Mouse (Mus musculus) myocyte (in vitro differentiated cells): ENCODE data around the gene Tas1r3. TPM values are rescaled to one million over a fixed set of nuclear protein-coding genes. Genes with fewer than 3 reads are reported as not detected.

Experiments used
- H3K27me3 ChIP-seq: one replicate; pipeline ENCODE4 v1.6.1; 2011; ENCODE audit not compliant: control insufficient read depth, insufficient read depth, insufficient read length
- H3K36me3 ChIP-seq: one replicate; pipeline ENCODE4 v1.6.1; 2011; ENCODE audit not compliant: control insufficient read depth, insufficient read depth
- H3K4me2 ChIP-seq: one replicate; pipeline ENCODE4 v1.6.1; 2011; ENCODE audit warnings: low read depth, control low read depth
- H3K4me3 ChIP-seq: one replicate; pipeline ENCODE4 v1.5.1; 2011; ENCODE audit warnings: mild to moderate bottlenecking, control low read depth, moderate library complexity
- H3K79me2 ChIP-seq: one replicate; pipeline ENCODE4 v1.6.1; 2011; ENCODE audit not compliant: control insufficient read depth, insufficient read depth
- H3ac ChIP-seq: one replicate; pipeline ENCODE4 v1.6.1; 2011; ENCODE audit not compliant: control insufficient read depth, insufficient read length
- CEBPB ChIP-seq: IDR thresholded peaks from 2 replicates; pipeline ENCODE4 v1.6.1; 2011; ENCODE audit warnings: mild to moderate bottlenecking, moderate library complexity; ENCODE audit not compliant: poor library complexity, insufficient read depth, severe bottlenecking
- E2F4 ChIP-seq: IDR thresholded peaks from one replicate; pipeline ENCODE4 v1.6.1; 2011; ENCODE audit warnings: mild to moderate bottlenecking, control low read depth, moderate library complexity; ENCODE audit not compliant: insufficient read depth
- MAX ChIP-seq: IDR thresholded peaks from one replicate; pipeline ENCODE4 v1.6.1; 2011; ENCODE audit warnings: low read depth, mild to moderate bottlenecking, control low read depth
- MYOD1 ChIP-seq, 3 experiments: IDR thresholded peaks; one replicate each; pipeline ENCODE4 v1.6.1; 2011; ENCODE audit warnings: control low read depth in 2 of 3, low read depth in 2 of 3, mild to moderate bottlenecking in 2 of 3, moderate library complexity in 1 of 3; ENCODE audit not compliant: insufficient read length in 2 of 3, control insufficient read depth in 1 of 3
- MYOG ChIP-seq, 3 experiments: IDR thresholded peaks; one replicate each; pipeline ENCODE4 v1.6.1; 2011; ENCODE audit warnings: control low read depth in 2 of 3, low read depth in 2 of 3, mild to moderate bottlenecking in 2 of 3; ENCODE audit not compliant: insufficient read length in 2 of 3, control insufficient read depth in 1 of 3, insufficient read depth in 1 of 3
- POLR2A ChIP-seq: IDR thresholded peaks from one replicate; pipeline ENCODE4 v1.6.1; 2011; ENCODE audit warnings: low read depth, mild to moderate bottlenecking, control low read depth, moderate library complexity; ENCODE audit not compliant: insufficient read length
- POLR2AphosphoS2 ChIP-seq: IDR thresholded peaks from one replicate; pipeline ENCODE4 v1.6.1; 2011; ENCODE audit warnings: low read depth, control low read depth; ENCODE audit not compliant: insufficient read length
- REST ChIP-seq: IDR thresholded peaks from one replicate; pipeline ENCODE4 v1.6.1; 2011; ENCODE audit warnings: mild to moderate bottlenecking, control low read depth, moderate library complexity; ENCODE audit not compliant: insufficient read depth, insufficient read length
- SRF ChIP-seq: IDR thresholded peaks from one replicate; pipeline ENCODE4 v1.6.1; 2011; ENCODE audit warnings: low read depth; ENCODE audit not compliant: control insufficient read depth, insufficient read length
- TCF12 ChIP-seq: IDR thresholded peaks from one replicate; pipeline ENCODE4 v1.6.1; 2011; ENCODE audit warnings: mild to moderate bottlenecking, control low read depth; ENCODE audit not compliant: poor library complexity, insufficient read depth, severe bottlenecking
- TCF3 ChIP-seq: IDR thresholded peaks from one replicate; pipeline ENCODE4 v1.6.1; 2011; ENCODE audit warnings: low read depth, control low read depth; ENCODE audit not compliant: insufficient read length
- USF1 ChIP-seq: IDR thresholded peaks from one replicate; pipeline ENCODE4 v1.6.1; 2011; ENCODE audit warnings: low read depth, mild to moderate bottlenecking, control low read depth, moderate library complexity
- polyA plus RNA-seq: library from polyadenylated mRNA; unstranded; fragments of >200 nt; fragmentation: generic; extraction: Trizol; gene quantifications from one replicate; pipeline ENCODE4 v1.2.1, GENCODE M21; 2012; ENCODE audit warnings: missing spikeins

Tas1r3 gene
- polyA plus RNA-seq, 1 experiment = 0.17 TPM

GRCm38 (mm10) chr4:155891011-155891471, 27.9 kb upstream of the Tas1r3 start:
- peak overlapping the region; percentile 94 for H3ac ChIP-seq
- peaks cover 5% of the 10 kb centered on the region for H3K36me3 ChIP-seq
- peak overlapping the region; percentile 82 for H3K4me2 ChIP-seq
- TF ChIP-seq MYOD1 (IDR thresholded peaks at IDR 0.05; ENCODE audit: control insufficient read depth in 1 of 3, insufficient read length in 2 of 3, low read depth in 2 of 3) (no peak), REST (no peak), POLR2A (no peak), SRF (no peak), TCF12 (no peak), MYOG (IDR thresholded peaks at IDR 0.05; ENCODE audit: control insufficient read depth in 1 of 3, insufficient read depth in 1 of 3, insufficient read length in 2 of 3, low read depth in 2 of 3) (no peak), E2F4 (no peak), CEBPB (no peak), USF1 (no peak)
- H3K79me2 ChIP-seq = peaks cover 30% of the 10 kb centered on the region
- peak overlapping the region; percentile 78 for H3K4me3 ChIP-seq
- H3K27me3 ChIP-seq = no peaks in the 10 kb centered on the region

DNA sequence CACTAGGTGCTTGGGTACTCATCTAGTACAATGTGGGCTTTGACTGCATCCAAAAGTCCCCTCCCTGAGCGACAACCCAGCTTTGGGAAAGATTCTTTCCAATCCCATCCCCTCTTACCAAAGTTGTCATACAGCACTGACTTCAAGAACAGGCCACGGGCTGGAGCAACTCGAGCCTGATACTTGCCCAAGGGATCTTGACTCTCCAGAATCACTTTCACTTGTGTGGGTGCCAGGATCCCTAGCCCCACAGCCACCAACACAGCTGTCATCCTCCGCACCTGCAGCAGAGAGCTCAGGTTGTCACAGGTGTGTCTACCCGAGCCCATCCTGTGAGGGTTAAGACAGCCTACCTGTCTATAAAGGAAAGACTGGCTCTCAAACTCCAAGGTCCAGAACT, 26.2 kb upstream of the Tas1r3 start:
- Histone ChIP-seq H3K27me3 (no peaks in the 10 kb centered on the region), H3K4me2 (no peak overlapping the region), H3K79me2 (peaks cover 17% of the 10 kb centered on the region), H3ac (no peak overlapping the region), H3K4me3 (no peak overlapping the region), H3K36me3 (peaks cover 9% of the 10 kb centered on the region)
- TF ChIP-seq MAX = no peak
- TF ChIP-seq TCF3 = no peak
- no peak for TF ChIP-seq TCF12
- TF ChIP-seq E2F4 = no peak
- no peak for TF ChIP-seq USF1
- no peak for TF ChIP-seq CEBPB
- no peak for TF ChIP-seq MYOG (IDR thresholded peaks at IDR 0.05; ENCODE audit: control insufficient read depth in 1 of 3, insufficient read depth in 1 of 3, insufficient read length in 2 of 3, low read depth in 2 of 3)
- no peak for TF ChIP-seq POLR2AphosphoS2
- TF ChIP-seq REST = no peak
- TF ChIP-seq MYOD1 (IDR thresholded peaks at IDR 0.05; ENCODE audit: control insufficient read depth in 1 of 3, insufficient read length in 2 of 3, low read depth in 2 of 3) = no peak

- Histone ChIP-seq H3K36me3 (peaks cover 9% of the 10 kb centered on the region), H3K4me3 (no peak overlapping the region), H3K27me3 (no peaks in the 10 kb centered on the region), H3K79me2 (peaks cover 8% of the 10 kb centered on the region), H3ac (no peak overlapping the region), H3K4me2 (no peak overlapping the region)
- TF ChIP-seq USF1 (no peak), CEBPB (no peak), MYOD1 (IDR thresholded peaks at IDR 0.05; ENCODE audit: control insufficient read depth in 1 of 3, insufficient read length in 2 of 3, low read depth in 2 of 3) (no peak), TCF12 (no peak)
Observed at GRCm38 (mm10) chr4:155888181-155888580, 25.0 kb upstream of the Tas1r3 start.

DNA sequence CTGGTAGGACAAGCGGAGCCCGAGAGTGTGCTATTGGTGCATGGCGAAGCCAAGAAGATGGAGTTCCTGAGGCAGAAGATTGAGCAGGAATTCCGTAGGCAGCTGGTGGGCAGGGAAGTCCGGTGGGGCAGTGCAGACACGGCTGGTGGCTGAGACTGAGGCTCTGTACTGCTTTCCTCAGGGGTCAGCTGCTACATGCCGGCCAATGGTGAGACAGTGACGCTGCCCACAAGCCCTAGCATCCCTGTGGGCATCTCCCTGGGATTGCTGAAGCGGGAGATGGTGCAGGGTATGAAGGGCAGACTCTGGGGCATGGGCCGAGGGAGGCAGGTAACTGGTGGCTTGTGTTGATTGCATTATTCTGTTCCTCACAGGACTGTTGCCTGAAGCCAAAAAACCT, 24.5 kb upstream of the Tas1r3 start:
- H3K4me2 ChIP-seq = no peak overlapping the region
- no peak overlapping the region for H3K4me3 ChIP-seq
- peaks cover 9% of the 10 kb centered on the region for H3K36me3 ChIP-seq
- TF ChIP-seq MYOD1 (IDR thresholded peaks at IDR 0.05; ENCODE audit: control insufficient read depth in 1 of 3, insufficient read length in 2 of 3, low read depth in 2 of 3) (no peak), MAX (no peak), E2F4 (no peak), POLR2AphosphoS2 (peak; percentile 38), TCF3 (no peak), REST (no peak)
- H3K79me2 ChIP-seq = peaks cover 2% of the 10 kb centered on the region
- no peaks in the 10 kb centered on the region for H3K27me3 ChIP-seq
- no peak overlapping the region for H3ac ChIP-seq

DNA sequence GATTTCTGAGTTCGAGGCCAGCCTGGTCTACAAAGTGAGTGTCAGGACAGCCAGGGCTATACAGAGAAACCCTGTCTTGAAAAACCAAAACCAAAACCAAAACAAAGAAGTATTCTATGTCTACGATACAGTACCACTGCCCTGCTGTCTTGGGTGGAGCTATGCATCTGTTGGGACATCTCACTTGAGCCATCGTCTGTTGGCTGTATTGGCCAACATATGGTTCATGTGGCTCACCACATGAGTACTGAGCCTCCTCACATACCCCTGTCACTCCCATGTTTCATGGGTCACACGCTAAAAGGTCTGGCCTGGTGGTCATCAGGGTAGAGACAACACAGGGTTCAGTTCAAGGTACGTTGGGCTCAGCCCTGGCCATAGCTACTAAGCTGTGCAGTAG, 23.2 kb upstream of the Tas1r3 start:
- peaks cover 9% of the 10 kb centered on the region for H3K36me3 ChIP-seq
- H3K27me3 ChIP-seq = no peaks in the 10 kb centered on the region
- no peak overlapping the region for H3K4me2 ChIP-seq
- H3ac ChIP-seq = no peak overlapping the region
- H3K79me2 ChIP-seq = peaks cover 3% of the 10 kb centered on the region
- H3K4me3 ChIP-seq = no peak overlapping the region
- no peak for TF ChIP-seq TCF12
- TF ChIP-seq SRF = no peak
- TF ChIP-seq MAX = no peak
- no peak for TF ChIP-seq MYOG (IDR thresholded peaks at IDR 0.05; ENCODE audit: control insufficient read depth in 1 of 3, insufficient read depth in 1 of 3, insufficient read length in 2 of 3, low read depth in 2 of 3)
- TF ChIP-seq E2F4 = no peak
- TF ChIP-seq TCF3 = no peak
- no peak for TF ChIP-seq CEBPB
- TF ChIP-seq POLR2A = no peak
- TF ChIP-seq USF1 = no peak
- TF ChIP-seq REST = no peak
- TF ChIP-seq POLR2AphosphoS2 = no peak
- no peak for TF ChIP-seq MYOD1 (IDR thresholded peaks at IDR 0.05; ENCODE audit: control insufficient read depth in 1 of 3, insufficient read length in 2 of 3, low read depth in 2 of 3)
